Mouse (Mus musculus): ENCODE results near the gene Ly6g6f. TPM values are rescaled to one million over a fixed set of nuclear protein-coding genes. Genes with fewer than 3 reads are reported as not detected.

The Ly6g6f gene
- polyA plus RNA-seq, 1 experiment from 2014 or later: 0.88 TPM

- Histone ChIP-seq H3K4me3 (ENCODE audit: low read depth, low read length) (peak within 1 kb of the TSS; percentile 6), H3K27me3 (ENCODE audit: control insufficient read depth, insufficient read depth, low read length) (peaks cover 14% of the 10 kb centered on the region), H3K4me1 (replicated peaks; ENCODE audit: control insufficient read depth, insufficient read depth, low read length) (peaks cover 13% of the 10 kb centered on the region), H3K36me3 (ENCODE audit: control insufficient read depth, insufficient read depth, low read length) (peaks cover 7% of the 10 kb centered on the region; the same call in 1 of the 2 replicates), H3K9me3 (ENCODE audit: control insufficient read depth, low read length) (no peaks in the 10 kb centered on the region), H3K27ac (ENCODE audit: low read depth, low read length) (no peak within 1 kb of the TSS), H3K4me2 (ENCODE audit: low read depth, low read length, severe bottlenecking) (peak within 1 kb of the TSS; percentile 37), H3K9ac (ENCODE audit: low read length) (peak within 1 kb of the TSS; percentile 48)
- DNase-seq (ENCODE audit: low spot score) (peak; percentile 67), ATAC-seq (replicated peaks; ENCODE audit: low FRiP score) (no peak)
- under 1% methylated on average over 48 of the region's 48 CpGs for WGBS
Observed at GRCm38 (mm10) chr17:35064951-35065947, 20.2 kb downstream of the Ly6g6f start, which contains the start of gene Ly6g6c. Gene Ly6g6c, plus strand, starts transcription at chr17:35065388.

GRCm38 (mm10) chr17:35064378-35064877 lies 21.0 kb downstream of the Ly6g6f start:
- no peak for DNase-seq (ENCODE audit: low spot score)
- Histone ChIP-seq H3K4me1 (replicated peaks; ENCODE audit: control insufficient read depth, insufficient read depth, low read length) (peaks cover 14% of the 10 kb centered on the region), H3K4me2 (ENCODE audit: low read depth, low read length, severe bottlenecking) (peak overlapping the region; percentile 37; the same call in 1 of the 2 replicates), H3K4me3 (ENCODE audit: low read depth, low read length) (no peak overlapping the region), H3K9me3 (ENCODE audit: control insufficient read depth, low read length) (no peaks in the 10 kb centered on the region), H3K36me3 (ENCODE audit: control insufficient read depth, insufficient read depth, low read length) (peaks cover 7% of the 10 kb centered on the region; the same call in 1 of the 2 replicates), H3K27ac (ENCODE audit: low read depth, low read length) (no peak overlapping the region), H3K9ac (ENCODE audit: low read length) (no peak overlapping the region), H3K27me3 (ENCODE audit: control insufficient read depth, insufficient read depth, low read length) (peaks cover 14% of the 10 kb centered on the region)
- WGBS: 34% methylated on average over 10 of the region's 10 CpGs
- no peak for ATAC-seq (replicated peaks; ENCODE audit: low FRiP score)

GRCm38 (mm10) chr17:35063466-35063865 lies 21.9 kb downstream of the Ly6g6f start:
- no peaks in the 10 kb centered on the region for H3K9me3 ChIP-seq (ENCODE audit: control insufficient read depth, low read length)
- WGBS: 93% methylated on average over 3 of the region's 3 CpGs
- no peak overlapping the region for H3K4me2 ChIP-seq (ENCODE audit: low read depth, low read length, severe bottlenecking)
- ATAC-seq (replicated peaks; ENCODE audit: low FRiP score): no peak
- peaks cover 7% of the 10 kb centered on the region; the same call in 1 of the 2 replicates for H3K36me3 ChIP-seq (ENCODE audit: control insufficient read depth, insufficient read depth, low read length)
- DNase-seq (ENCODE audit: low spot score): no peak
- H3K4me3 ChIP-seq (ENCODE audit: low read depth, low read length): no peak overlapping the region
- no peak overlapping the region for H3K9ac ChIP-seq (ENCODE audit: low read length)
- peaks cover 17% of the 10 kb centered on the region for H3K4me1 ChIP-seq (replicated peaks; ENCODE audit: control insufficient read depth, insufficient read depth, low read length)
- peaks cover 14% of the 10 kb centered on the region for H3K27me3 ChIP-seq (ENCODE audit: control insufficient read depth, insufficient read depth, low read length)
- H3K27ac ChIP-seq (ENCODE audit: low read depth, low read length): no peak overlapping the region

GRCm38 (mm10) chr17:35061299-35061698 lies 24.1 kb downstream of the Ly6g6f start:
- Histone ChIP-seq H3K36me3 (ENCODE audit: control insufficient read depth, insufficient read depth, low read length) (peaks cover 8% of the 10 kb centered on the region; the same call in 1 of the 2 replicates), H3K27me3 (ENCODE audit: control insufficient read depth, insufficient read depth, low read length) (peaks cover 10% of the 10 kb centered on the region), H3K4me1 (replicated peaks; ENCODE audit: control insufficient read depth, insufficient read depth, low read length) (peaks cover 17% of the 10 kb centered on the region), H3K27ac (ENCODE audit: low read depth, low read length) (no peak overlapping the region), H3K4me2 (ENCODE audit: low read depth, low read length, severe bottlenecking) (no peak overlapping the region), H3K9me3 (ENCODE audit: control insufficient read depth, low read length) (no peaks in the 10 kb centered on the region), H3K9ac (ENCODE audit: low read length) (no peak overlapping the region), H3K4me3 (ENCODE audit: low read depth, low read length) (no peak overlapping the region)
- 88% methylated on average over 8 of the region's 8 CpGs for WGBS
- ATAC-seq (replicated peaks; ENCODE audit: low FRiP score) (no peak), DNase-seq (ENCODE audit: low spot score) (peak; percentile 45)

GRCm38 (mm10) chr17:35060737-35061297 lies 24.6 kb downstream of the Ly6g6f start:
- Histone ChIP-seq H3K4me1 (replicated peaks; ENCODE audit: control insufficient read depth, insufficient read depth, low read length) (peaks cover 17% of the 10 kb centered on the region), H3K36me3 (ENCODE audit: control insufficient read depth, insufficient read depth, low read length) (peaks cover 11% of the 10 kb centered on the region; the same call in 1 of the 2 replicates)
- no peak for DNase-seq (ENCODE audit: low spot score)

GRCm38 (mm10) chr17:35060071-35060470 lies 25.3 kb downstream of the Ly6g6f start:
- DNase-seq (ENCODE audit: low spot score): no peak
- WGBS: 31% methylated on average over 14 of the region's 14 CpGs
- H3K9ac ChIP-seq (ENCODE audit: low read length): peak overlapping the region; percentile 72
- peaks cover 3% of the 10 kb centered on the region; the same call in 1 of the 2 replicates for H3K27me3 ChIP-seq (ENCODE audit: control insufficient read depth, insufficient read depth, low read length)
- peak overlapping the region; percentile 73 for H3K4me2 ChIP-seq (ENCODE audit: low read depth, low read length, severe bottlenecking)
- no peak for ATAC-seq (replicated peaks; ENCODE audit: low FRiP score)
- H3K9me3 ChIP-seq (ENCODE audit: control insufficient read depth, low read length): no peaks in the 10 kb centered on the region
- H3K36me3 ChIP-seq (ENCODE audit: control insufficient read depth, insufficient read depth, low read length): peaks cover 13% of the 10 kb centered on the region; the same call in 1 of the 2 replicates
- H3K4me3 ChIP-seq (ENCODE audit: low read depth, low read length): peak overlapping the region; percentile 64
- no peak overlapping the region for H3K27ac ChIP-seq (ENCODE audit: low read depth, low read length)
- peaks cover 17% of the 10 kb centered on the region for H3K4me1 ChIP-seq (replicated peaks; ENCODE audit: control insufficient read depth, insufficient read depth, low read length)

More at GRCm38 (mm10) chr17:35060737-35061297, 24.6 kb downstream of the Ly6g6f start:
- Histone ChIP-seq H3K9ac (ENCODE audit: low read length) (peak overlapping the region; percentile 72; the same call in 1 of the 2 replicates), H3K4me3 (ENCODE audit: low read depth, low read length) (peak overlapping the region; percentile 64), H3K9me3 (ENCODE audit: control insufficient read depth, low read length) (no peaks in the 10 kb centered on the region), H3K27ac (ENCODE audit: low read depth, low read length) (no peak overlapping the region), H3K27me3 (ENCODE audit: control insufficient read depth, insufficient read depth, low read length) (peaks cover 6% of the 10 kb centered on the region; the same call in 1 of the 2 replicates), H3K4me2 (ENCODE audit: low read depth, low read length, severe bottlenecking) (peak overlapping the region; percentile 73; the same call in 1 of the 2 replicates)
- no peak for ATAC-seq (replicated peaks; ENCODE audit: low FRiP score)
- WGBS: 63% methylated on average over 22 of the region's 22 CpGs

GRCm38 (mm10) chr17:35058911-35059892 lies 26.2 kb downstream of the Ly6g6f start, which contains the start of gene Ddah2:
Gene Ddah2, plus strand, starts transcription at chr17:35059035.
- peak; percentile 91 for ATAC-seq (replicated peaks; ENCODE audit: low FRiP score)
- no peaks in the 10 kb centered on the region; the same call in 1 of the 2 replicates for H3K9me3 ChIP-seq (ENCODE audit: control insufficient read depth, low read length)
- peaks cover 3% of the 10 kb centered on the region; the same call in 1 of the 2 replicates for H3K27me3 ChIP-seq (ENCODE audit: control insufficient read depth, insufficient read depth, low read length)
- H3K9ac ChIP-seq (ENCODE audit: low read length): peak within 1 kb of the TSS; percentile 72
- peak within 1 kb of the TSS; percentile 64 for H3K4me3 ChIP-seq (ENCODE audit: low read depth, low read length)
- H3K27ac ChIP-seq (ENCODE audit: low read depth, low read length): peak within 1 kb of the TSS; percentile 74
- H3K4me1 ChIP-seq (replicated peaks; ENCODE audit: control insufficient read depth, insufficient read depth, low read length): peaks cover 12% of the 10 kb centered on the region
- under 1% methylated on average over 56 of the region's 57 CpGs for WGBS
- H3K36me3 ChIP-seq (ENCODE audit: control insufficient read depth, insufficient read depth, low read length): peaks cover 15% of the 10 kb centered on the region; the same call in 1 of the 2 replicates
- DNase-seq (ENCODE audit: low spot score): peak; percentile 97
- peak within 1 kb of the TSS; percentile 73 for H3K4me2 ChIP-seq (ENCODE audit: low read depth, low read length, severe bottlenecking)
